Mouse (Mus musculus): ENCODE data around the gene Dcdc2a.

Dcdc2a gene

GRCm38 (mm10) chr13:25055873-25056667 lies at the start of gene Dcdc2a:
Gene Dcdc2a, plus strand, starts transcription at chr13:25056004.
- peak; percentile 34 for DNase-seq (ENCODE audit: low read depth, low spot score)

- DNase-seq (ENCODE audit: low read depth, low spot score), result no peak
Observed at GRCm38 (mm10) chr13:25007115-25007514, 48.7 kb upstream of the Dcdc2a start.

- no peak for DNase-seq (ENCODE audit: low read depth, low spot score)
Observed at GRCm38 (mm10) chr13:25018316-25018715, 37.5 kb upstream of the Dcdc2a start.

GRCm38 (mm10) chr13:25019793-25020539 lies 35.8 kb upstream of the Dcdc2a start, which contains the start of gene Mrs2:
Gene Mrs2, minus strand, starts transcription at chr13:25020379.
- peak; percentile 86 for DNase-seq (ENCODE audit: low read depth, low spot score)

GRCm38 (mm10) chr13:25020540-25020892 lies 35.3 kb upstream of the Dcdc2a start:
- DNase-seq (ENCODE audit: low read depth, low spot score), result no peak

- no peak for DNase-seq (ENCODE audit: low read depth, low spot score)
Observed at GRCm38 (mm10) chr13:25022386-25022785, 33.4 kb upstream of the Dcdc2a start.

GRCm38 (mm10) chr13:25023129-25023528 lies 32.7 kb upstream of the Dcdc2a start:
- DNase-seq (ENCODE audit: low read depth, low spot score), result no peak

- peak; percentile 33 for DNase-seq (ENCODE audit: low read depth, low spot score)
Observed at GRCm38 (mm10) chr13:25024655-25025054, 31.1 kb upstream of the Dcdc2a start.

GRCm38 (mm10) chr13:25026409-25027113 lies 29.2 kb upstream of the Dcdc2a start:
- no peak for DNase-seq (ENCODE audit: low read depth, low spot score)

- DNase-seq (ENCODE audit: low read depth, low spot score), result peak; percentile 16
Observed at GRCm38 (mm10) chr13:25027114-25027425, 28.7 kb upstream of the Dcdc2a start.

GRCm38 (mm10) chr13:25039488-25039887 lies 16.3 kb upstream of the Dcdc2a start:
- DNase-seq (ENCODE audit: low read depth, low spot score), result no peak

- peak; percentile 28 for DNase-seq (ENCODE audit: low read depth, low spot score)
Observed at GRCm38 (mm10) chr13:25052671-25053070, 3.1 kb upstream of the Dcdc2a start.

- DNase-seq (ENCODE audit: low read depth, low spot score), result peak; percentile 73
Observed at GRCm38 (mm10) chr13:25055111-25055554, 671 bp upstream of the Dcdc2a start.

GRCm38 (mm10) chr13:25066659-25067058 lies 10.9 kb downstream of the Dcdc2a start:
- DNase-seq (ENCODE audit: low read depth, low spot score), result no peak

- no peak for DNase-seq (ENCODE audit: low read depth, low spot score)
Observed at GRCm38 (mm10) chr13:25067183-25067582, 11.4 kb downstream of the Dcdc2a start.

GRCm38 (mm10) chr13:25069765-25070164 lies 14.0 kb downstream of the Dcdc2a start:
- DNase-seq (ENCODE audit: low read depth, low spot score), result no peak

GRCm38 (mm10) chr13:25070791-25071190 lies 15.0 kb downstream of the Dcdc2a start:
- no peak for DNase-seq (ENCODE audit: low read depth, low spot score)

- no peak for DNase-seq (ENCODE audit: low read depth, low spot score)
Observed at GRCm38 (mm10) chr13:25077262-25077661, 21.5 kb downstream of the Dcdc2a start.

GRCm38 (mm10) chr13:25083144-25083572 lies 27.4 kb downstream of the Dcdc2a start:
- DNase-seq (ENCODE audit: low read depth, low spot score), result no peak

- no peak for DNase-seq (ENCODE audit: low read depth, low spot score)
Observed at GRCm38 (mm10) chr13:25085147-25085546, 29.3 kb downstream of the Dcdc2a start.

GRCm38 (mm10) chr13:25091347-25091746 lies 35.5 kb downstream of the Dcdc2a start:
- DNase-seq (ENCODE audit: low read depth, low spot score), result no peak

- no peak for DNase-seq (ENCODE audit: low read depth, low spot score)
Observed at GRCm38 (mm10) chr13:25093776-25094175, 38.0 kb downstream of the Dcdc2a start.
